Mouse (Mus musculus) heart, postnatal 0 days (tissue): ENCODE data around the gene A930033H14Rik.

Source experiments
- CTCF ChIP-seq: IDR thresholded peaks from 2 replicates; pipeline ENCODE4 v1.5.1; 2016; ENCODE audit warnings: antibody characterized with exemption, control low read depth, low read depth
- EP300 ChIP-seq: IDR thresholded peaks from 2 replicates; pipeline ENCODE4 v1.6.1; 2016; ENCODE audit warnings: antibody characterized with exemption, low read depth

GRCm38 (mm10) chr10:69220296-69220695 lies 7.4 kb upstream of the A930033H14Rik start:
- TF ChIP-seq CTCF (0 out of 2 replicates have a peak, but pooled peaks have one; percentile 8), EP300 (no peak)
